Mouse (Mus musculus): ENCODE data around the gene Bsdc1. TPM values are rescaled to one million over a fixed set of nuclear protein-coding genes. Genes with fewer than 3 reads are reported as not detected.
"Not testable (repeated sequence)": the region's sequence is repeated elsewhere in the genome, so short reads cannot be mapped to it uniquely, and the experiment has no call there.

Bsdc1 gene
- polyA plus RNA-seq, 1 experiment, result 22.9 TPM

- Histone ChIP-seq H3ac (ENCODE audit: control insufficient read depth, insufficient read length) (no peak overlapping the region), H3K79me2 (ENCODE audit: control insufficient read depth, insufficient read depth) (no peaks in the 10 kb centered on the region), H3K4me2 (ENCODE audit: low read depth) (no peak overlapping the region), H3K4me3 (no peak overlapping the region), H3K36me3 (ENCODE audit: control insufficient read depth, insufficient read depth) (peaks cover 25% of the 10 kb centered on the region), H3K27me3 (ENCODE audit: control insufficient read depth, insufficient read depth, insufficient read length) (no peaks in the 10 kb centered on the region)
- no peak for TF ChIP-seq POLR2AphosphoS2 (IDR thresholded peaks at IDR 0.05; ENCODE audit: insufficient read length, low read depth)
- no peak for TF ChIP-seq CEBPB (IDR thresholded peaks at IDR 0.05; ENCODE audit: insufficient read depth, poor library complexity, severe bottlenecking)
- TF ChIP-seq USF1 (IDR thresholded peaks at IDR 0.05; ENCODE audit: low read depth), result no peak
- TF ChIP-seq SRF (IDR thresholded peaks at IDR 0.05; ENCODE audit: control insufficient read depth, insufficient read length, low read depth), result no peak
Measured at GRCm38 (mm10) chr4:129525889-129526288, 64.5 kb downstream of the Bsdc1 start.

GRCm38 (mm10) chr4:129528901-129529300 lies 67.5 kb downstream of the Bsdc1 start:
- peaks cover 13% of the 10 kb centered on the region for H3K36me3 ChIP-seq (ENCODE audit: control insufficient read depth, insufficient read depth)
- H3K27me3 ChIP-seq (ENCODE audit: control insufficient read depth, insufficient read depth, insufficient read length); H3K4me3 ChIP-seq: not testable (repeated sequence)

More at GRCm38 (mm10) chr4:129528901-129529300, 67.5 kb downstream of the Bsdc1 start:
- H3K4me2 ChIP-seq (ENCODE audit: low read depth); H3ac ChIP-seq (ENCODE audit: control insufficient read depth, insufficient read length); H3K79me2 ChIP-seq (ENCODE audit: control insufficient read depth, insufficient read depth): not testable (repeated sequence)

Other genes starting within 250 kb of the Bsdc1 start
- gene C77080, start 200.2 kb upstream of the Bsdc1 start, polyA plus RNA-seq (2012; fragmentation: generic; extraction: Trizol), result 25.4 TPM
- 51.1 TPM for gene Sync, start 174.0 kb upstream of the Bsdc1 start, polyA plus RNA-seq (2012; fragmentation: generic; extraction: Trizol)
- 137 TPM for gene Rbbp4, start 126.2 kb upstream of the Bsdc1 start, polyA plus RNA-seq (2012; fragmentation: generic; extraction: Trizol)
- gene Zbtb8os, start 125.9 kb upstream of the Bsdc1 start, polyA plus RNA-seq (2012; fragmentation: generic; extraction: Trizol), result 34.5 TPM
- gene Zbtb8a, start 83.5 kb upstream of the Bsdc1 start, polyA plus RNA-seq (2012; fragmentation: generic; extraction: Trizol), result 5.8 TPM
- 0.04 TPM for gene Zbtb8b, start 20.7 kb upstream of the Bsdc1 start, polyA plus RNA-seq (2012; fragmentation: generic; extraction: Trizol)
- not detected for gene Tssk3, start 29.4 kb downstream of the Bsdc1 start, polyA plus RNA-seq (2012; fragmentation: generic; extraction: Trizol)
- 0.10 TPM for gene Fam229a, start 29.6 kb downstream of the Bsdc1 start, polyA plus RNA-seq (2012; fragmentation: generic; extraction: Trizol)
- gene Marcksl1, start 52.0 kb downstream of the Bsdc1 start, polyA plus RNA-seq (2012; fragmentation: generic; extraction: Trizol), result 41.6 TPM
- 50.4 TPM for gene Hdac1, start 81.1 kb downstream of the Bsdc1 start, polyA plus RNA-seq (2012; fragmentation: generic; extraction: Trizol)
- 2.1 TPM for gene Lck, start 112.1 kb downstream of the Bsdc1 start, polyA plus RNA-seq (2012; fragmentation: generic; extraction: Trizol)
- 0.10 TPM for gene Fam167b, start 117.0 kb downstream of the Bsdc1 start, polyA plus RNA-seq (2012; fragmentation: generic; extraction: Trizol)
- gene Eif3i, start 139.1 kb downstream of the Bsdc1 start, polyA plus RNA-seq (2012; fragmentation: generic; extraction: Trizol), result 358 TPM
- 220 TPM for gene Tmem234, start 139.1 kb downstream of the Bsdc1 start, polyA plus RNA-seq (2012; fragmentation: generic; extraction: Trizol)
- 0.36 TPM for gene Dcdc2b, start 152.7 kb downstream of the Bsdc1 start, polyA plus RNA-seq (2012; fragmentation: generic; extraction: Trizol)
- 20.1 TPM for gene Iqcc, start 157.5 kb downstream of the Bsdc1 start, polyA plus RNA-seq (2012; fragmentation: generic; extraction: Trizol)
- 14.8 TPM for gene Ccdc28b, start 162.4 kb downstream of the Bsdc1 start, polyA plus RNA-seq (2012; fragmentation: generic; extraction: Trizol)
- 23.6 TPM for gene Txlna, start 179.5 kb downstream of the Bsdc1 start, polyA plus RNA-seq (2012; fragmentation: generic; extraction: Trizol)
- 32.2 TPM for gene Kpna6, start 211.2 kb downstream of the Bsdc1 start, polyA plus RNA-seq (2012; fragmentation: generic; extraction: Trizol)
- 9.7 TPM for gene Tmem39b, start 235.3 kb downstream of the Bsdc1 start, polyA plus RNA-seq (2012; fragmentation: generic; extraction: Trizol)